Mouse (Mus musculus): ENCODE results near the gene Pde1b.

- no peak for TF ChIP-seq POLR2A (IDR thresholded peaks at IDR 0.05; ENCODE audit: low read depth, low read length)
- no peak for TF ChIP-seq CTCF (conservative IDR thresholded peaks at IDR 0.05; ENCODE audit: insufficient read depth, insufficient read length, low read depth, low read length)
Measured at GRCm38 (mm10) chr15:103534054-103534620, 31.3 kb downstream of the Pde1b start.
